Mouse (Mus musculus) testis, adult 2 months (tissue): ENCODE measurements around the gene Gm2a.

ENCODE experiments used
- CTCF ChIP-seq: fragments of 200-500 bp; IDR thresholded peaks from 2 replicates; pipeline ENCODE4 v1.5.1; 2012; ENCODE audit warnings: low read depth, mild to moderate bottlenecking, inconsistent platforms, low read length, moderate library complexity; ENCODE audit not compliant: control insufficient read depth, insufficient read depth, insufficient replicate concordance
- POLR2A ChIP-seq: fragments of 200-500 bp; IDR thresholded peaks from 2 replicates; pipeline ENCODE4 v1.6.1; 2012; ENCODE audit warnings: low read depth, mild to moderate bottlenecking, inconsistent platforms, low read length, moderate library complexity; ENCODE audit not compliant: control insufficient read depth

- no peak for TF ChIP-seq POLR2A
- no peak for TF ChIP-seq CTCF
Measured at GRCm38 (mm10) chr11:55099019-55099771, 1.3 kb downstream of the Gm2a start.
